Mouse (Mus musculus): ENCODE data around the gene Gm10320.

- TF ChIP-seq CTCF (IDR thresholded peaks at IDR 0.05; ENCODE audit: borderline replicate concordance, control insufficient read depth, extremely low read depth, insufficient read depth, low read length, poor library complexity), result no peak
- TF ChIP-seq POLR2A (IDR thresholded peaks at IDR 0.05; ENCODE audit: control insufficient read depth, extremely low read depth, insufficient read depth, low read length, poor library complexity), result no peak
Observed at GRCm38 (mm10) chr13:98502236-98502812, 10.5 kb upstream of the Gm10320 start.
